Mouse (Mus musculus) regulatory T cell (primary cell): ENCODE measurements around the gene Vpreb2.
"Not testable (repeated sequence)": the region's sequence is repeated elsewhere in the genome, so short reads cannot be mapped to it uniquely, and the experiment has no call there.

Source experiments
- in situ Hi-C: fragments of 300-600 bp; cut with MboI, MseI; formaldehyde crosslinking; loops from one replicate; pipeline ENCODE4 v1.15.1; 2025; ENCODE audit warnings: high pct_unique_total_duplicates

Vpreb2 gene

GRCm38 (mm10) chr16:17987703-17988102 is 7.5 kb downstream of the Vpreb2 start:
- in situ Hi-C loops = no loop called here

- in situ Hi-C loops = not testable (repeated sequence)
Observed at GRCm38 (mm10) chr16:17992321-17992720, 12.1 kb downstream of the Vpreb2 start.

GRCm38 (mm10) chr16:17999668-18000067 is 19.4 kb downstream of the Vpreb2 start:
- in situ Hi-C loops = no loop called here

GRCm38 (mm10) chr16:18004589-18004988 is 24.4 kb downstream of the Vpreb2 start:
- in situ Hi-C loops = no loop called here

GRCm38 (mm10) chr16:18007083-18007482 is 26.9 kb downstream of the Vpreb2 start:
- in situ Hi-C loops = no loop called here

GRCm38 (mm10) chr16:18011101-18011500 is 30.9 kb downstream of the Vpreb2 start:
- in situ Hi-C loops = no loop called here

- in situ Hi-C loops = not testable (repeated sequence)
Observed at GRCm38 (mm10) chr16:18016482-18016881, 36.3 kb downstream of the Vpreb2 start.

- in situ Hi-C loops = no loop called here
Observed at GRCm38 (mm10) chr16:18022780-18023557, 42.7 kb downstream of the Vpreb2 start.

- in situ Hi-C loops = no loop called here
Observed at GRCm38 (mm10) chr16:18027371-18027770, 47.1 kb downstream of the Vpreb2 start.
